Mouse (Mus musculus): ENCODE results near the gene Fam81b. TPM values are rescaled to one million over a fixed set of nuclear protein-coding genes. Genes with fewer than 3 reads are reported as not detected.

Fam81b gene
- 0.53 and 0.57 TPM in 2 replicates for polyA plus RNA-seq (2015; fragmentation: Nextera tagmentation; extraction: Ambion mirVana)

GRCm38 (mm10) chr13:76304637-76305122 lies at the start of gene Fam81b:
Fam81b (minus strand) TSS chr13:76305072.

Small RNAs within 50 kb of the gene (microRNA-seq; reads per million reads assigned to microRNA genes)
- 0 reads per million in 2 experiments for gene Gm24025

Other genes starting within 250 kb of the Fam81b start
- 0.29 TPM in 1 of 2 replicates, not detected in the other for gene Gpr150, start 248.1 kb downstream of the Fam81b start, polyA plus RNA-seq (2015; fragmentation: Nextera tagmentation; extraction: Ambion mirVana)
- gene Arsk, start 206.4 kb downstream of the Fam81b start, polyA plus RNA-seq (2015; fragmentation: Nextera tagmentation; extraction: Ambion mirVana), result 3.8 and 4.7 TPM in 2 replicates
- gene Ttc37, start 206.3 kb downstream of the Fam81b start, polyA plus RNA-seq (2015; fragmentation: Nextera tagmentation; extraction: Ambion mirVana), result 4.7 TPM in 2 replicates
- gene Mctp1, start 79.5 kb upstream of the Fam81b start, polyA plus RNA-seq (2015; fragmentation: Nextera tagmentation; extraction: Ambion mirVana), result 1.1 and 1.5 TPM in 2 replicates

All from skeletal muscle tissue, postnatal 0 days (tissue).